Mouse (Mus musculus) brain, embryonic 14.5 days (tissue): Measurements from ENCODE around the gene Ccdc28b.

Experiments
- CTCF ChIP-seq: fragments of 200-500 bp; IDR thresholded peaks from 2 replicates; pipeline ENCODE4 v1.5.1; 2012; ENCODE audit warnings: inconsistent platforms, mild to moderate bottlenecking, moderate library complexity, borderline replicate concordance; ENCODE audit not compliant: insufficient read depth, insufficient read length; ENCODE audit errors: extremely low read depth
- POLR2A ChIP-seq: fragments of 200-500 bp; IDR thresholded peaks from 2 replicates; pipeline ENCODE4 v1.6.1; 2012; ENCODE audit warnings: mild to moderate bottlenecking, inconsistent platforms, borderline replicate concordance; ENCODE audit not compliant: poor library complexity, insufficient read depth, insufficient read length, severe bottlenecking; ENCODE audit errors: extremely low read depth

DNA sequence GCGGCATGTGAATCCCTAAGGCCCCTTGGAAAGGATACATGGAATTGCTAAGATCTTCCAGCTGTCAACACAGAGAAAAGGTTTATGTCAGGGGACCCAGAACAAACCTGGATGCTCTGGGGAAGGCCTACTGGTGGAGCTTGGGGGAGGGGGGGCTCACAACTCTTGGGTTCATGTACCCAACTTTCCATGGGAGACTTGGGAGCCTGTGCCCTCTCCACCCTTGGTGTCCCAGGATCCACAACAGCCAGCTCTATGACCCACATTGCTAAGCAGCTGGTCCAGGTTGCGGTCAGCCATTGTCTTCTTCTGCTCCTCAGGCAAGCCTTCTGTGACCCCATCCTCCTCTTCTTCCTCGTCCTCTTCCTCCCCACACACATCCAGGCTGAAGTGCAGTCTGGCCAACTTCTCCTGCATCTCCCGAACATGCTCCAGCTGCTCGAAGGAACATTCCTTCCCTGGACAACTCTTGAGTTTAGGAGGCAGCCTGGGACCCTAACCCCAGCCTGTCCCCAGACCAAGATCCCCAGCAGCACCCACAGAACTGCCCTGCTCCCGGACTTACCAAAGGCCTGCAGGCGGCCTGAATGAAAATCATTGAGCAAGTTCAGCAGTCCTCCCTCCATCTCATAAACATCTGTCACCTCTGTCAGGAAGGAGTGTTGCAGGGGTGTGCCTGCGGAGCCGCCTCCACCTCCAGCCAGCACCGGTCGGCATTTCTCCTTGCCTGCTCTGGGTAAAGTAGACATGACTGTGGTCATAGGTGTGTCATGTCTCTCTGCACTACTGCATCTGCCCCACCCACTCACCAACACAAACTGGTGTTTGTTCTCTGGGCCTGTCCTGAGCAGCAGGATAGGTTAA, 3.1 kb downstream of the Ccdc28b start:
- TF ChIP-seq CTCF (no peak), POLR2A (no peak)
